Mouse (Mus musculus) forebrain, postnatal 0 days (tissue): ENCODE data around the gene Tspan8. TPM values are rescaled to one million over a fixed set of nuclear protein-coding genes. Genes with fewer than 3 reads are reported as not detected.

Experiments used
- ATAC-seq: fragments of 200-750 bp; cut with Nextera tagmentation; 2 replicates; pipeline ENCODE4 v1.8.0; 2017; ENCODE audit warnings: mild to moderate bottlenecking, moderate library complexity
- DNase-seq: peaks from one replicate; pipeline ENCODE4 v3.0.0-alpha.2; 2015
- H3K27ac ChIP-seq: fragments of 300-500 bp; sonication (generic); 2 replicates; pipeline ENCODE4 v1.5.1; 2014; ENCODE audit warnings: low read depth, mild to moderate bottlenecking, antibody characterized with exemption, low read length, moderate library complexity, mixed read lengths
- H3K27me3 ChIP-seq: fragments of 300-500 bp; sonication (generic); 2 replicates; pipeline ENCODE4 v1.6.1; 2014; ENCODE audit warnings: mild to moderate bottlenecking, low read length, mixed read lengths; ENCODE audit not compliant: insufficient read depth
- H3K36me3 ChIP-seq: fragments of 300-500 bp; sonication (generic); 2 replicates; pipeline ENCODE4 v1.6.1; 2014; ENCODE audit warnings: mild to moderate bottlenecking, moderate library complexity; ENCODE audit not compliant: insufficient read depth
- H3K4me1 ChIP-seq: fragments of 300-500 bp; sonication (generic); 2 replicates; pipeline ENCODE4 v1.6.1; 2014; ENCODE audit warnings: antibody characterized with exemption; ENCODE audit not compliant: insufficient read depth
- H3K4me2 ChIP-seq: fragments of 300-500 bp; sonication (generic); 2 replicates; pipeline ENCODE4 v1.6.1; 2014; ENCODE audit warnings: low read depth, mild to moderate bottlenecking, moderate library complexity
- H3K4me3 ChIP-seq: fragments of 300-500 bp; sonication (generic); 2 replicates; pipeline ENCODE4 v1.5.1; 2014; ENCODE audit warnings: low read depth, low read length, mixed read lengths
- H3K9ac ChIP-seq: fragments of 300-500 bp; sonication (generic); 2 replicates; pipeline ENCODE4 v1.6.1; 2014; ENCODE audit warnings: mild to moderate bottlenecking
- H3K9me3 ChIP-seq: fragments of 300-500 bp; sonication (generic); 2 replicates; pipeline ENCODE4 v1.6.1; 2016; ENCODE audit warnings: low read length
- CTCF ChIP-seq: sonication (generic); IDR thresholded peaks from 2 replicates; pipeline ENCODE4 v1.5.1; 2016; ENCODE audit warnings: antibody characterized with exemption, control low read depth, low read depth
- WGBS: fragments of 180-500 bp; shearing (Covaris S2); extraction: QIAGEN DNeasy Blood & Tissue Kit; methylation state at CpG from one replicate; pipeline ENCODE4 v1.1.7; 2014; 5-methylcytosine and 5-hydroxymethylcytosine counted together
- polyA plus RNA-seq: library from polyadenylated mRNA; unstranded; fragments of >200 nt; fragmentation: Nextera tagmentation; extraction: Ambion mirVana; gene quantifications from 2 replicates; pipeline ENCODE4 v1.2.1, GENCODE M21; 2015
- total RNA-seq: library from RNA; depleted of rRNA; stranded (reverse); fragments of >200 nt; gene quantifications from 2 replicates; pipeline ENCODE4 v1.2.3, GENCODE M21; 2014; rRNA removed

The Tspan8 gene
- total RNA-seq (1.3 and 5.2 TPM in 2 replicates), polyA plus RNA-seq (1.0 and 1.6 TPM in 2 replicates)

- DNase-seq, result no peak
- no peak for TF ChIP-seq CTCF
These were observed at the start of gene Tspan8 for GRCm38 (mm10) chr10:115816511-115816910. TSS of gene Tspan8 (plus strand) at chr10:115816832.

GRCm38 (mm10) chr10:115770032-115770431 lies 46.6 kb upstream of the Tspan8 start:
- ATAC-seq (no peak), DNase-seq (no peak)
- no peaks in the 10 kb centered on the region for H3K36me3 ChIP-seq
- H3K27me3 ChIP-seq, result peaks cover 3% of the 10 kb centered on the region; the same call in 1 of the 2 replicates
- H3K4me1 ChIP-seq, result no peaks in the 10 kb centered on the region
- H3K4me2 ChIP-seq, result no peak overlapping the region
- no peaks in the 10 kb centered on the region for H3K9me3 ChIP-seq
- TF ChIP-seq CTCF, result no peak
- WGBS, result 96% methylated on average over 8 of the region's 8 CpGs
- H3K9ac ChIP-seq, result no peak overlapping the region
- no peak overlapping the region for H3K4me3 ChIP-seq
- H3K27ac ChIP-seq, result no peak overlapping the region

More at GRCm38 (mm10) chr10:115816511-115816910, at the start of gene Tspan8:
- ATAC-seq, result no peak
- Histone ChIP-seq H3K4me1 (no peaks in the 10 kb centered on the region), H3K36me3 (no peaks in the 10 kb centered on the region), H3K9ac (no peak within 1 kb of the TSS), H3K4me3 (no peak within 1 kb of the TSS), H3K27ac (no peak within 1 kb of the TSS), H3K27me3 (no peaks in the 10 kb centered on the region), H3K4me2 (no peak within 1 kb of the TSS), H3K9me3 (no peaks in the 10 kb centered on the region)
- WGBS, result 39% methylated on average over 6 of the region's 6 CpGs

- 69% methylated on average over 4 of the region's 4 CpGs for WGBS
- no peak overlapping the region for H3K27ac ChIP-seq
- no peak overlapping the region for H3K4me2 ChIP-seq
- TF ChIP-seq CTCF, result no peak
- H3K9me3 ChIP-seq, result no peaks in the 10 kb centered on the region
- H3K9ac ChIP-seq, result no peak overlapping the region
- ATAC-seq, result no peak
- H3K4me3 ChIP-seq, result no peak overlapping the region
- peaks cover 3% of the 10 kb centered on the region; the same call in 1 of the 2 replicates for H3K27me3 ChIP-seq
- no peaks in the 10 kb centered on the region for H3K4me1 ChIP-seq
- DNase-seq, result no peak
- no peaks in the 10 kb centered on the region for H3K36me3 ChIP-seq
These were observed 42.2 kb upstream of the Tspan8 start for GRCm38 (mm10) chr10:115774451-115774850.

GRCm38 (mm10) chr10:115775945-115776905 lies 40.4 kb upstream of the Tspan8 start:
- Histone ChIP-seq H3K4me1 (no peaks in the 10 kb centered on the region), H3K36me3 (no peaks in the 10 kb centered on the region), H3K9ac (no peak overlapping the region), H3K27ac (no peak overlapping the region), H3K4me3 (no peak overlapping the region), H3K4me2 (no peak overlapping the region), H3K27me3 (no peaks in the 10 kb centered on the region), H3K9me3 (no peaks in the 10 kb centered on the region)
- DNase-seq (peak; percentile 82), ATAC-seq (peak; percentile 64; the same call in 1 of the 2 replicates)
- TF ChIP-seq CTCF, result no peak
- 58% methylated on average over 17 of the region's 17 CpGs for WGBS

GRCm38 (mm10) chr10:115777366-115777765 lies 39.3 kb upstream of the Tspan8 start:
- WGBS, result 69% methylated on average over 5 of the region's 5 CpGs
- Histone ChIP-seq H3K27ac (no peak overlapping the region), H3K4me3 (no peak overlapping the region), H3K4me1 (no peaks in the 10 kb centered on the region), H3K9ac (no peak overlapping the region), H3K9me3 (no peaks in the 10 kb centered on the region), H3K27me3 (no peaks in the 10 kb centered on the region), H3K36me3 (no peaks in the 10 kb centered on the region), H3K4me2 (no peak overlapping the region)
- DNase-seq (no peak), ATAC-seq (no peak)
- TF ChIP-seq CTCF, result no peak

- Histone ChIP-seq H3K9ac (no peak overlapping the region), H3K27me3 (no peaks in the 10 kb centered on the region), H3K36me3 (no peaks in the 10 kb centered on the region), H3K9me3 (no peaks in the 10 kb centered on the region), H3K4me3 (no peak overlapping the region), H3K27ac (no peak overlapping the region), H3K4me1 (no peaks in the 10 kb centered on the region), H3K4me2 (no peak overlapping the region)
- WGBS, result 40% methylated on average over 5 of the region's 5 CpGs
- TF ChIP-seq CTCF, result peak; percentile 46
- no peak for DNase-seq
- no peak for ATAC-seq
These were observed 38.0 kb upstream of the Tspan8 start for GRCm38 (mm10) chr10:115778624-115779023.
